ENCODE assay signal across 26 mouse cellular contexts in genomic region chr3:90647291-90647690, GRCm38 (mm10). TPM values are rescaled to one million over a fixed set of nuclear protein-coding genes. Genes with fewer than 3 reads are reported as not detected.
"Had no signal": no experiment of that assay in that cellular context is flagged by ENCODE, and none has a peak within 500 bp of the region (broad histone marks: within the 10 kb centered on the region; RNA-seq: fewer than 3 reads in every experiment).

No protein-coding gene starts in this region.

- H3K27me3 ChIP-seq: limb, embryonic 13.5 days; liver, embryonic 13.5 days had no signal

- H3K36me3 ChIP-seq: limb, embryonic 10.5 days; limb, embryonic 13.5 days; liver, embryonic 13.5 days had no signal

- DNase-seq: kidney, adult 2 months; kidney, postnatal 36 days; liver; liver, embryonic 13.5 days; lung, embryonic 14.5 days; midbrain, embryonic 14.5 days; thymus, adult 2 months; thymus, postnatal 14 days had no signal

- ATAC-seq: intestine, postnatal 0 days; lung, postnatal 0 days had no signal

- H3K27ac ChIP-seq: kidney, postnatal 0 days; limb, embryonic 10.5 days; limb, embryonic 13.5 days; liver, embryonic 13.5 days; macrophage had no signal

- H3K9me3 ChIP-seq: limb, embryonic 10.5 days; limb, embryonic 13.5 days; liver, embryonic 13.5 days had no signal

- H3K4me1 ChIP-seq: limb, embryonic 10.5 days; limb, embryonic 13.5 days; liver, embryonic 13.5 days had no signal

- H3K4me3 ChIP-seq: limb, embryonic 10.5 days; limb, embryonic 13.5 days; liver, embryonic 13.5 days had no signal

RNA-seq across cellular contexts. Expression of gene S100a7a, which starts 6.5 kb away (rescaled TPM):
- total RNA-seq: megakaryocyte-erythroid progenitor cell, adult 5-6 weeks; midbrain, postnatal 0 days had no signal
- polyA plus RNA-seq: kidney, embryonic 14.5 days; limb, embryonic 10.5 days; limb, embryonic 13.5 days; liver, embryonic 13.5 days; lung, embryonic 14.5 days; macrophage; midbrain, embryonic 11.5 days; midbrain, embryonic 14.5 days; midbrain, postnatal 0 days; neural tube, embryonic 11.5 days; neural tube, embryonic 14.5 days had no signal

RNA-seq across cellular contexts. Expression of gene S100a8, which starts 21.5 kb away (rescaled TPM):
- total RNA-seq: left cerebral cortex, postnatal 25 days had no signal
- polyA plus RNA-seq: small intestine, adult 2 months had no signal

RNA-seq across cellular contexts. Expression of gene S100a5, which starts 39.0 kb away (rescaled TPM):
- total RNA-seq: layer of hippocampus, adult 8-10 months; layer of hippocampus, postnatal 10 days; left cerebral cortex, postnatal 25 days; megakaryocyte-erythroid progenitor cell, adult 5-6 weeks; midbrain, postnatal 0 days had no signal
- polyA plus RNA-seq: kidney, adult 2 months; kidney, embryonic 14.5 days; limb, embryonic 10.5 days; limb, embryonic 13.5 days; liver, embryonic 13.5 days; liver, embryonic 16.5 days; lung, embryonic 14.5 days; lung, postnatal 0 days; macrophage; midbrain, embryonic 11.5 days; midbrain, embryonic 14.5 days; neural tube, embryonic 11.5 days; neural tube, embryonic 14.5 days; small intestine, adult 2 months; spleen, adult 2 months; thymus, adult 2 months had no signal

RNA-seq across cellular contexts. Expression of gene S100a4, which starts 43.7 kb away (rescaled TPM):
- total RNA-seq: midbrain, postnatal 0 days had no signal
- polyA plus RNA-seq: neural tube, embryonic 11.5 days; neural tube, embryonic 14.5 days had no signal
